Mouse (Mus musculus) limb, embryonic 14.5 days (tissue): Measurements from ENCODE around the gene Gnb1. TPM values are rescaled to one million over a fixed set of nuclear protein-coding genes. Genes with fewer than 3 reads are reported as not detected.

Source experiments
- ATAC-seq: fragments of 200-750 bp; cut with Nextera tagmentation; 2 replicates; pipeline ENCODE4 v1.8.0; 2017; ENCODE audit warnings: low read depth, moderate number of reproducible peaks, moderate TSS enrichment; ENCODE audit not compliant: low FRiP score
- DNase-seq: peaks from one replicate; pipeline ENCODE4 v3.0.0-alpha.2; 2015; ENCODE audit warnings: low spot score
- H3K27ac ChIP-seq: fragments of 300-500 bp; sonication (generic); replicated peaks from 2 replicates; pipeline ENCODE4 v1.5.1; 2014; ENCODE audit warnings: low read depth, mild to moderate bottlenecking, low read length, moderate library complexity, mixed read lengths
- H3K27me3 ChIP-seq: fragments of 300-500 bp; sonication (generic); 2 replicates; pipeline ENCODE4 v1.6.1; 2014; ENCODE audit warnings: low read length, mixed read lengths; ENCODE audit not compliant: control insufficient read depth, insufficient read depth
- H3K36me3 ChIP-seq: fragments of 300-500 bp; sonication (generic); 2 replicates; pipeline ENCODE4 v1.6.1; 2014; ENCODE audit warnings: mild to moderate bottlenecking, low read length, moderate library complexity, mixed read lengths; ENCODE audit not compliant: control insufficient read depth, insufficient read depth
- H3K4me1 ChIP-seq: fragments of 300-500 bp; sonication (generic); 2 replicates; pipeline ENCODE4 v1.6.1; 2014; ENCODE audit warnings: antibody characterized with exemption, low read length, mixed read lengths; ENCODE audit not compliant: control insufficient read depth, insufficient read depth
- H3K4me2 ChIP-seq: fragments of 300-500 bp; sonication (generic); replicated peaks from 2 replicates; pipeline ENCODE4 v1.6.1; 2014; ENCODE audit warnings: low read depth, mild to moderate bottlenecking, low read length, moderate library complexity; ENCODE audit not compliant: severe bottlenecking
- H3K4me3 ChIP-seq: fragments of 300-500 bp; sonication (generic); replicated peaks from 2 replicates; pipeline ENCODE4 v1.5.1; 2014; ENCODE audit warnings: low read length
- H3K9ac ChIP-seq: fragments of 300-500 bp; sonication (generic); 2 replicates; pipeline ENCODE4 v1.6.1; 2014; ENCODE audit warnings: mild to moderate bottlenecking, low read depth, low read length, moderate library complexity; ENCODE audit not compliant: severe bottlenecking
- H3K9me3 ChIP-seq: fragments of 300-500 bp; sonication (generic); 2 replicates; pipeline ENCODE4 v1.6.1; 2016; ENCODE audit warnings: low read length; ENCODE audit not compliant: control insufficient read depth
- POLR2A ChIP-seq: fragments of 200-500 bp; IDR thresholded peaks from 2 replicates; pipeline ENCODE4 v1.8.0; 2012; ENCODE audit warnings: inconsistent platforms, mild to moderate bottlenecking, moderate library complexity, borderline replicate concordance; ENCODE audit not compliant: insufficient read depth, insufficient read length; ENCODE audit errors: extremely low read depth
- WGBS: fragments of 180-500 bp; shearing (Covaris S2); extraction: QIAGEN DNeasy Blood & Tissue Kit; methylation state at CpG from one replicate; pipeline ENCODE4 v1.1.7; 2014; 5-methylcytosine and 5-hydroxymethylcytosine counted together
- polyA plus RNA-seq, 2 experiments: library from polyadenylated mRNA; depleted of rRNA in 1 of 2; stranded (reverse) in 1 of 2; unstranded in 1 of 2; fragments of >200 nt; fragmentation: Nextera tagmentation in 1 of 2; extraction: Ambion mirVana in 1 of 2; gene quantifications; 2 replicates each; pipeline versions ENCODE4 v1.2.1 to v1.2.3; 2012 to 2014

The Gnb1 gene
- polyA plus RNA-seq, 2 experiments, result 440 to 511 TPM

- 79% methylated on average over 18 of the region's 18 CpGs for WGBS
- no peaks in the 10 kb centered on the region for H3K27me3 ChIP-seq
- DNase-seq, result no peak
Measured at GRCm38 (mm10) chr4:155469590-155470262, 21.4 kb upstream of the Gnb1 start.

GRCm38 (mm10) chr4:155470263-155470953 lies 20.8 kb upstream of the Gnb1 start:
- ATAC-seq (no peak), DNase-seq (no peak)
- Histone ChIP-seq H3K27me3 (no peaks in the 10 kb centered on the region), H3K4me2 (no peak overlapping the region), H3K9ac (no peak overlapping the region), H3K27ac (no peak overlapping the region), H3K4me3 (no peak overlapping the region), H3K9me3 (no peaks in the 10 kb centered on the region), H3K36me3 (no peaks in the 10 kb centered on the region), H3K4me1 (0 out of 2 replicates have a peak, but pooled peaks cover 4% of the 10 kb centered on the region)
- TF ChIP-seq POLR2A, result no peak
- 82% methylated on average over 16 of the region's 16 CpGs for WGBS

More at GRCm38 (mm10) chr4:155469590-155470262, 21.4 kb upstream of the Gnb1 start:
- H3K9me3 ChIP-seq, result no peaks in the 10 kb centered on the region
- H3K4me1 ChIP-seq, result 0 out of 2 replicates have a peak, but pooled peaks cover 4% of the 10 kb centered on the region
- H3K27ac ChIP-seq, result no peak overlapping the region
- no peaks in the 10 kb centered on the region for H3K36me3 ChIP-seq
- H3K4me3 ChIP-seq, result no peak overlapping the region
- no peak for TF ChIP-seq POLR2A
- H3K9ac ChIP-seq, result no peak overlapping the region
- no peak overlapping the region for H3K4me2 ChIP-seq
- no peak for ATAC-seq

GRCm38 (mm10) chr4:155470997-155471396 lies 20.2 kb upstream of the Gnb1 start:
- Histone ChIP-seq H3K9ac (no peak overlapping the region), H3K27me3 (no peaks in the 10 kb centered on the region), H3K4me3 (no peak overlapping the region), H3K4me2 (no peak overlapping the region), H3K9me3 (no peaks in the 10 kb centered on the region), H3K4me1 (0 out of 2 replicates have a peak, but pooled peaks cover 4% of the 10 kb centered on the region), H3K27ac (no peak overlapping the region), H3K36me3 (no peaks in the 10 kb centered on the region)
- ATAC-seq, result no peak
- no peak for TF ChIP-seq POLR2A
- 88% methylated on average over 7 of the region's 7 CpGs for WGBS
- DNase-seq, result no peak

- WGBS, result 86% methylated on average over 7 of the region's 7 CpGs
- no peak overlapping the region for H3K27ac ChIP-seq
- no peak for ATAC-seq
Measured at GRCm38 (mm10) chr4:155471406-155471805, 19.8 kb upstream of the Gnb1 start.

GRCm38 (mm10) chr4:155472716-155473290 lies 18.4 kb upstream of the Gnb1 start:
- ATAC-seq, result no peak
- H3K4me2 ChIP-seq, result no peak overlapping the region
- WGBS, result 57% methylated on average over 3 of the region's 3 CpGs

More at GRCm38 (mm10) chr4:155471406-155471805, 19.8 kb upstream of the Gnb1 start:
- DNase-seq, result no peak
- H3K4me2 ChIP-seq, result no peak overlapping the region
- H3K27me3 ChIP-seq, result no peaks in the 10 kb centered on the region
- no peaks in the 10 kb centered on the region for H3K36me3 ChIP-seq
- H3K9me3 ChIP-seq, result no peaks in the 10 kb centered on the region
- H3K4me1 ChIP-seq, result 0 out of 2 replicates have a peak, but pooled peaks cover 4% of the 10 kb centered on the region
- no peak overlapping the region for H3K4me3 ChIP-seq
- no peak for TF ChIP-seq POLR2A
- no peak overlapping the region for H3K9ac ChIP-seq

More at GRCm38 (mm10) chr4:155472716-155473290, 18.4 kb upstream of the Gnb1 start:
- H3K4me1 ChIP-seq, result 0 out of 2 replicates have a peak, but pooled peaks cover 4% of the 10 kb centered on the region
- peak overlapping the region; percentile 28 for H3K9ac ChIP-seq
- H3K36me3 ChIP-seq, result no peaks in the 10 kb centered on the region
- H3K4me3 ChIP-seq, result no peak overlapping the region
- no peak for DNase-seq
- TF ChIP-seq POLR2A, result no peak
- no peak overlapping the region for H3K27ac ChIP-seq
- no peaks in the 10 kb centered on the region for H3K9me3 ChIP-seq
- no peaks in the 10 kb centered on the region for H3K27me3 ChIP-seq
